Mouse (Mus musculus): ENCODE results near the gene Klhl36.

GRCm38 (mm10) chr8:119826982-119827381 is 35.1 kb upstream of the Klhl36 start:
- no peak for TF ChIP-seq CTCF (IDR thresholded peaks at IDR 0.05; ENCODE audit: low read depth)
- TF ChIP-seq EP300 (IDR thresholded peaks at IDR 0.05; ENCODE audit: low read depth), result no peak

All from heart, postnatal 0 days (tissue).